In genomic region chr14:121797457-121798410, GRCm38 (mm10) we compare ENCODE assay signal across 8 mouse cellular contexts. TPM values are rescaled to one million over a fixed set of nuclear protein-coding genes. Genes with fewer than 3 reads are reported as not detected.
DNase-seq lines count a peak whose midpoint lies in the region; ATAC-seq and TF ChIP-seq lines count a peak whose summit lies in the region.

Dock9 (minus strand) TSS chr14:121797837.

- H3K4me3 ChIP-seq in G1E (ENCODE audit: low read depth, low read length) = peak within 1 kb of the TSS; percentile 76
- H3K4me3 ChIP-seq in forebrain, embryonic 16.5 days (replicated peaks; ENCODE audit: low read length) = peak within 1 kb of the TSS; percentile 79
- H3K4me3 ChIP-seq in layer of hippocampus, adult 2 months = peak within 1 kb of the TSS; percentile 90
- H3K4me3 ChIP-seq in lung, embryonic 14.5 days (ENCODE audit: low read depth, low read length) = peak within 1 kb of the TSS; percentile 71
- H3K4me3 ChIP-seq in olfactory bulb, adult 2 months (ENCODE audit: insufficient read depth, low read depth, low read length) = peak within 1 kb of the TSS; percentile 93
- H3K4me3 ChIP-seq in thymus, adult 2 months (ENCODE audit: control insufficient read depth, insufficient read depth, low read length) = peak within 1 kb of the TSS; percentile 67

- H3K27ac ChIP-seq in forebrain, embryonic 16.5 days (ENCODE audit: low read length) = peak within 1 kb of the TSS; percentile 74
- peak within 1 kb of the TSS; percentile 94 for H3K27ac ChIP-seq in layer of hippocampus, adult 2 months
- peak within 1 kb of the TSS; percentile 76 for H3K27ac ChIP-seq in lung, embryonic 14.5 days (ENCODE audit: low read depth)
- peak within 1 kb of the TSS; percentile 93 for H3K27ac ChIP-seq in olfactory bulb, adult 2 months (ENCODE audit: insufficient read depth, low read depth, low read length)
- H3K27ac ChIP-seq in thymus, adult 2 months (ENCODE audit: control insufficient read depth, insufficient read depth, low read length) = peak within 1 kb of the TSS; percentile 6; the same call in 1 of the 2 replicates

- no peak for TF ChIP-seq CTCF in G1E (IDR thresholded peaks at IDR 0.05; ENCODE audit: low read depth, low read length)
- peak; percentile 31 for TF ChIP-seq CTCF in layer of hippocampus, adult 2 months (conservative IDR thresholded peaks at IDR 0.05)
- TF ChIP-seq CTCF in lung, embryonic 14.5 days (IDR thresholded peaks at IDR 0.05; ENCODE audit: low read depth) = no peak
- no peak for TF ChIP-seq CTCF in olfactory bulb, adult 2 months (IDR thresholded peaks at IDR 0.05; ENCODE audit: insufficient read depth, low read depth, low read length)
- peak; percentile 66; the same call in 1 of the 2 replicates for TF ChIP-seq CTCF in thymus, adult 2 months (IDR thresholded peaks at IDR 0.05; ENCODE audit: borderline replicate concordance, control insufficient read depth, extremely low read depth, insufficient read depth, low read length, poor library complexity)

- intact Hi-C loops in heart, postnatal 36 days (cut with DNase I) = loop anchor here (2.0 to 5.0 kb wide), 3 partner anchors 17 to 209 kb away; no protein-coding TSS in a partner anchor

- no peaks in the 10 kb centered on the region for H3K36me3 ChIP-seq in G1E (replicated peaks)
- H3K36me3 ChIP-seq in forebrain, embryonic 16.5 days (ENCODE audit: control insufficient read depth, insufficient read depth) = no peaks in the 10 kb centered on the region
- no peaks in the 10 kb centered on the region for H3K36me3 ChIP-seq in lung, embryonic 14.5 days (ENCODE audit: insufficient read depth)
- H3K36me3 ChIP-seq in thymus, adult 2 months (ENCODE audit: control insufficient read depth, insufficient read depth, low read length) = no peaks in the 10 kb centered on the region

- peak; percentile 78 for DNase-seq in G1E (ENCODE audit: low spot score)
- DNase-seq in cerebellum, adult 18-20 months = peak; percentile 89 to 94
- DNase-seq in heart, postnatal 36 days = peak; percentile 83 to 86
- peak; percentile 66 to 83 for DNase-seq in layer of hippocampus, adult 2 months (ENCODE audit: low spot score in 2 of 2)
- DNase-seq in lung, embryonic 14.5 days = peak; percentile 88
- DNase-seq in thymus, adult 2 months = peak; percentile 86

- H3K9ac ChIP-seq in forebrain, embryonic 16.5 days (replicated peaks; ENCODE audit: low read depth, low read length) = peak within 1 kb of the TSS; percentile 73
- H3K9ac ChIP-seq in lung, embryonic 14.5 days = peak within 1 kb of the TSS; percentile 61

- H3K9me3 ChIP-seq in G1E (replicated peaks) = peaks cover 7% of the 10 kb centered on the region
- no peaks in the 10 kb centered on the region for H3K9me3 ChIP-seq in forebrain, embryonic 16.5 days (ENCODE audit: control insufficient read depth, low read length)
- no peaks in the 10 kb centered on the region for H3K9me3 ChIP-seq in lung, embryonic 14.5 days (ENCODE audit: low read depth, low read length)

- TF ChIP-seq POLR2A in olfactory bulb, adult 2 months (IDR thresholded peaks at IDR 0.05; ENCODE audit: insufficient read depth, low read depth, low read length) = no peak
- no peak for TF ChIP-seq POLR2A in thymus, adult 2 months (IDR thresholded peaks at IDR 0.05; ENCODE audit: control insufficient read depth, extremely low read depth, insufficient read depth, low read length, poor library complexity)

- peak; percentile 52 for ATAC-seq in G1E (ENCODE audit: extremely low read depth, insufficient number of reproducible peaks, low FRiP score, poor library complexity, severe bottlenecking)
- ATAC-seq in forebrain, embryonic 16.5 days = peak; percentile 82
- peak; percentile 91 for ATAC-seq in lung, embryonic 14.5 days (ENCODE audit: insufficient read depth)

- H3K4me1 ChIP-seq in G1E (ENCODE audit: insufficient read depth, low read depth, low read length) = peaks cover 52% of the 10 kb centered on the region
- peaks cover 12% of the 10 kb centered on the region for H3K4me1 ChIP-seq in forebrain, embryonic 16.5 days (replicated peaks; ENCODE audit: control insufficient read depth, insufficient read depth, low read length)
- H3K4me1 ChIP-seq in lung, embryonic 14.5 days (ENCODE audit: insufficient read depth) = no peaks in the 10 kb centered on the region
- H3K4me1 ChIP-seq in olfactory bulb, adult 2 months (ENCODE audit: control insufficient read depth, insufficient read depth, low read length) = peaks cover 9% of the 10 kb centered on the region
- peaks cover 14% of the 10 kb centered on the region for H3K4me1 ChIP-seq in thymus, adult 2 months (replicated peaks; ENCODE audit: control insufficient read depth, insufficient read depth, low read length)

- peak within 1 kb of the TSS; percentile 97 for H3K4me2 ChIP-seq in forebrain, embryonic 16.5 days (ENCODE audit: low read length)
- peak within 1 kb of the TSS; percentile 99 for H3K4me2 ChIP-seq in lung, embryonic 14.5 days

- 0 out of 2 replicates have a peak, but pooled peaks cover 3% of the 10 kb centered on the region for H3K27me3 ChIP-seq in G1E (ENCODE audit: insufficient read depth, low read length)
- H3K27me3 ChIP-seq in forebrain, embryonic 16.5 days (replicated peaks; ENCODE audit: control insufficient read depth, insufficient read depth, low read length) = peaks cover 12% of the 10 kb centered on the region
- H3K27me3 ChIP-seq in lung, embryonic 14.5 days (ENCODE audit: insufficient read depth, low read length) = peaks cover 9% of the 10 kb centered on the region
- H3K27me3 ChIP-seq in thymus, adult 2 months (ENCODE audit: control insufficient read depth, insufficient read depth, low read length) = no peaks in the 10 kb centered on the region

- WGBS in forebrain, embryonic 16.5 days = under 1% methylated on average over 103 of the region's 106 CpGs
- WGBS in lung, embryonic 14.5 days = under 1% methylated on average over 89 of the region's 106 CpGs
- under 1% methylated on average over 106 of the region's 106 CpGs for WGBS in olfactory bulb, adult 2 months
- WGBS in thymus, adult 2 months = under 1% methylated on average over 106 of the region's 106 CpGs

RNA-seq across cellular contexts. Expression of gene Dock9, which starts in this region (rescaled TPM):
- total RNA-seq in G1E (2014; fragmentation: Nextera tagmentation) = 21.7 and 26.0 TPM in 2 replicates
- 9.3 and 10.2 TPM in 2 replicates for total RNA-seq in G1E (2017)
- 2.7 and 3.4 TPM in 2 replicates for polyA plus RNA-seq in G1E (2012)
- polyA plus RNA-seq in forebrain, embryonic 16.5 days (2015; fragmentation: Nextera tagmentation; extraction: Ambion mirVana) = 14.5 and 15.8 TPM in 2 replicates
- total RNA-seq in heart, postnatal 36 days (2021) = 10 to 100 TPM; 28.6 to 36.5 TPM
- total RNA-seq in layer of hippocampus, adult 2 months (2021) = 100 to 1,000 TPM; 217 to 222 TPM
- 14.6 and 14.9 TPM in 2 replicates for polyA plus RNA-seq in lung, embryonic 14.5 days (2014; fragmentation: Nextera tagmentation; extraction: Ambion mirVana)
- 265 TPM in 1 of 2 replicates, not detected in the other for polyA plus RNA-seq in olfactory bulb, adult 2 months (2012; ENCODE audit: insufficient read depth, insufficient read length, low replicate concordance, missing spikeins)
- polyA plus RNA-seq in thymus, adult 2 months (2012; rRNA removed) = 12.9 and 13.2 TPM in 2 replicates

Comparison
In these comparisons a context has a peak if more than half of its experiments do, and no peak if none do; other contexts are left out.
1. Peak in every context shown above with its lines: DNase-seq, ATAC-seq, H3K4me3 ChIP-seq and H3K27ac ChIP-seq.
2. RNA of gene Dock9 (total RNA-seq): 217 to 222 TPM in layer of hippocampus, adult 2 months; 28.6 to 36.5 TPM in heart, postnatal 36 days and 9.3 to 26.0 TPM in G1E; every median in the first group is over 4 times any median in the second.
3. CTCF ChIP-seq: peak in layer of hippocampus, adult 2 months (single experiment) and thymus, adult 2 months (single experiment); none in G1E (single experiment), lung, embryonic 14.5 days (single experiment) and olfactory bulb, adult 2 months (single experiment).
4. H3K27ac ChIP-seq: peak in every context shown above with its lines; median percentile 94 in layer of hippocampus, adult 2 months; 93 in olfactory bulb, adult 2 months; 76 in lung, embryonic 14.5 days; 74 in forebrain, embryonic 16.5 days; 6 in thymus, adult 2 months.